Mouse (Mus musculus) telencephalon, adult 2 months (tissue): ENCODE measurements at regions not wholly inside any gene's neighbourhood (a gene's known extent, or its start where the extent isn't known, plus 50 kb on each side); places are given as distances from the start of the nearest gene placed in this dataset.

Source experiments
- DNase-seq: peaks from one replicate; pipeline ENCODE4 v3.0.0-alpha.2; 2011; ENCODE audit warnings: low read depth, low spot score

DNA sequence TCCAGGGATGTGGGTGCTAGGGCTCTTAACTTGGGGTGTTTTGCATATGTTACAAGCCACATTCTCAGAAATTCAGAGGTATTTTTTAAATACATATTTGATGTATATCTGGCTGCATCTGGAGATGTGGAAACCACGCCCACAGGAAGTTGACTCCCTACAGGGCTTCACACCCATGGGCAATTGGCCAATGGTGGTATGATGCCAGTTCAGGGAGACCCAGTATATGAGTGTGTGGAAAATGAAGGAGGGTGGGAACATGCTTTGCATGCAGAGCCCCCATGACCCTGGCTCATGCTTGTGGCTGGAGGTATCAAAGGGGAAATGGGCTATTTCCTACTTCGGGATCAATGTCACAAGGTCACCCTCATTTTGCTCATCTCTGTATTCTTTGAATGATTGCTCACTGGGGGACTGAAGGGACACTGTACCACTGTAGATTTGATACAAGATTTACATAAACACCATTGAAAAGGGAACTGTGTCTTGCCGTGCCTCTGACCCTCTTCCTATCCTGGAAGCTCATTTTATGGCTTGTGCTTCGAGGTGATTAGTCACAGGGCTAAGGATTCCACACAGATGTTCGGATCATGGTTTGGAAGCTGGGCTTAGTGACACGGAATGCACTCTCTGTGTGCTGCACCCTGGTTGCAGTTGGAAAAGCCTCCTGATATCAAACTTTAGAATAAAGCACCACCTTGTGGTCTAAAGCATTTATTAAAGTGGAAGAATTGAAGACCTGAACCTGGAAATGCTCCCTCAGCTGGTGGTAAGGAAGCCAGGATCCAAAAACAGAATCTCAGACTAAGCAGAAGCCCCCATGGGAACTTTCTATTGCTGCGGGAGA is 56.8 kb upstream of the Edn1 start:
- peak; percentile 45 for DNase-seq

DNA sequence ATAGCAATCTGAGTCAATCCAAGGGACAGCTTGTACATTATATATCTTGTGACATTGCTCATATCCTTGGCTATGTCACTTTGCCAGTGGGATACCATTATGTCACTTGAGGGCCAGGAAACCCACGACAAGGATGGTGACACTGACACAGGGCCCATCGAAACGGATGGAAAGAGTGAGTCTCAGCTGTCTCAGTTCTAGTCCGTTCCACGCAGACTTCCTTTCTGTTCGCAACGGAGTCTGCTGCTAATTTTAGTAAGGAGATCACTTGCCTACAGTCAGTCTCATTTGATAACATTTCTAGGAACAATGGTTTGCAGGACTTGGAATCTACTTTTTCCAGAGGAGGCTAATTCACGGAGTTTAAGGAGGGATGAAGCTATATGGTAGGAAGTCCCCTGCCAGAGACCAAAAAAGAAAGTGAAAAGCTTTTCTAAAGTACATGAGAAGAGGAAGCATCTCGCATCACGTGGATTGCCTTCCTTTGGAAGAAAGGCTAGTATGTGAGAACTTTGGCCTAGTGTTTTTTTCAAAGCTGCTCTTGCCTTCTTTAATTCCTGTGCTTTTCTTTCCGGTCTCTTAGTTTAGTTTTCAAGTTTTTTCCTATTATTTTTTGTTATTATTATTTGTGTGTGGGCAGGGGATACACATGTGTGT is 55.4 kb upstream of the Edn1 start:
- DNase-seq = peak; percentile 32
